In genomic region chr3:39944581-39944980, GRCm38 (mm10) we compare ENCODE assay signal across 11 mouse cellular contexts.
A peak's percentile ranks its signal among the peaks of the same experiment; 100 is the strongest.
DNase-seq lines count a peak whose midpoint lies in the region; ATAC-seq lines count a peak whose summit lies in the region.
"Had no signal": no experiment of that assay in that cellular context is flagged by ENCODE, and none has a peak within 500 bp of the region (broad histone marks: within the 10 kb centered on the region; RNA-seq: fewer than 3 reads in every experiment).

No protein-coding gene starts in this region.

- H3K9me3 ChIP-seq in embryonic facial prominence, embryonic 14.5 days (ENCODE audit: control insufficient read depth, low read length): no peaks in the 10 kb centered on the region
- no peaks in the 10 kb centered on the region for H3K9me3 ChIP-seq in embryonic facial prominence, embryonic 10.5 days
- H3K9me3 ChIP-seq: limb, embryonic 13.5 days had no signal

- DNase-seq in embryonic facial prominence, embryonic 14.5 days (ENCODE audit: low spot score): peak; percentile 78
- DNase-seq in embryonic facial prominence, embryonic 10.5 days (ENCODE audit: low spot score): no peak
- DNase-seq in gastrocnemius, adult 8-10 months (ENCODE audit: low spot score in 2 of 2): peak; percentile 71 to 72
- DNase-seq in kidney, adult 9 months: peak; percentile 34
- DNase-seq in lung, postnatal 4 days: peak; percentile 10 to 42
- no peak for DNase-seq in right cerebral cortex, postnatal 10 days (ENCODE audit: low spot score in 2 of 2)
- DNase-seq in T-cell, adult 2 months (ENCODE audit: low spot score): no peak
- no peak for DNase-seq in right cerebral cortex, adult 18-20 months
- DNase-seq: midbrain, embryonic 14.5 days had no signal

- H3K4me3 ChIP-seq in embryonic facial prominence, embryonic 14.5 days (ENCODE audit: low read depth, low read length): no peak overlapping the region
- no peak overlapping the region for H3K4me3 ChIP-seq in embryonic facial prominence, embryonic 10.5 days
- H3K4me3 ChIP-seq: limb, embryonic 13.5 days had no signal

- ATAC-seq in embryonic facial prominence, embryonic 14.5 days (ENCODE audit: low read depth): no peak

- H3K27me3 ChIP-seq in embryonic facial prominence, embryonic 14.5 days (replicated peaks; ENCODE audit: control insufficient read depth, insufficient read depth, low read length): no peaks in the 10 kb centered on the region
- no peaks in the 10 kb centered on the region for H3K27me3 ChIP-seq in embryonic facial prominence, embryonic 10.5 days (replicated peaks; ENCODE audit: low read depth, poor library complexity, severe bottlenecking)
- H3K27me3 ChIP-seq: limb, embryonic 13.5 days had no signal

- H3K9ac ChIP-seq in embryonic facial prominence, embryonic 14.5 days (ENCODE audit: low read depth, low read length): no peak overlapping the region
- H3K9ac ChIP-seq: hindbrain, embryonic 14.5 days; limb, embryonic 13.5 days had no signal

- no peaks in the 10 kb centered on the region for H3K4me1 ChIP-seq in embryonic facial prominence, embryonic 14.5 days (ENCODE audit: control insufficient read depth, insufficient read depth, low read length)
- H3K4me1 ChIP-seq in embryonic facial prominence, embryonic 10.5 days: no peaks in the 10 kb centered on the region
- H3K4me1 ChIP-seq: limb, embryonic 13.5 days had no signal

- 81% methylated on average over 3 of the region's 3 CpGs for WGBS in embryonic facial prominence, embryonic 14.5 days
- WGBS in embryonic facial prominence, embryonic 10.5 days: 89% methylated on average over 3 of the region's 3 CpGs

- H3K4me2 ChIP-seq in embryonic facial prominence, embryonic 14.5 days (ENCODE audit: low read depth, low read length): no peak overlapping the region
- H3K4me2 ChIP-seq: hindbrain, embryonic 14.5 days; limb, embryonic 13.5 days had no signal

- no peaks in the 10 kb centered on the region for H3K36me3 ChIP-seq in embryonic facial prominence, embryonic 14.5 days (ENCODE audit: control insufficient read depth, insufficient read depth, low read length)
- no peaks in the 10 kb centered on the region for H3K36me3 ChIP-seq in embryonic facial prominence, embryonic 10.5 days (replicated peaks)
- H3K36me3 ChIP-seq: limb, embryonic 13.5 days had no signal

- no peak overlapping the region for H3K27ac ChIP-seq in embryonic facial prominence, embryonic 14.5 days (replicated peaks; ENCODE audit: low read depth, low read length)
- H3K27ac ChIP-seq in embryonic facial prominence, embryonic 10.5 days (replicated peaks): no peak overlapping the region
- H3K27ac ChIP-seq: hindbrain, embryonic 14.5 days; limb, embryonic 13.5 days had no signal

Comparison
In these comparisons a context has a peak if more than half of its experiments do, and no peak if none do; other contexts are left out.
1. DNase-seq: peak in embryonic facial prominence, embryonic 14.5 days (single experiment), gastrocnemius, adult 8-10 months (2 of 2), kidney, adult 9 months (single experiment) and lung, postnatal 4 days (2 of 2); none in embryonic facial prominence, embryonic 10.5 days (single experiment), right cerebral cortex, postnatal 10 days (0 of 2), T-cell, adult 2 months (single experiment) and right cerebral cortex, adult 18-20 months (single experiment).